Mouse (Mus musculus) heart, adult 2 months (tissue): ENCODE measurements at regions not wholly inside any gene's neighbourhood (a gene's known extent, or its start where the extent isn't known, plus 50 kb on each side); places are given as distances from the start of the nearest gene placed in this dataset.

ENCODE experiments used
- CTCF ChIP-seq: fragments of 200-600 bp; IDR thresholded peaks from 2 replicates; pipeline ENCODE4 v1.8.1; 2022; ENCODE audit warnings: antibody characterized with exemption, mild to moderate bottlenecking, moderate library complexity
- EP300 ChIP-seq: fragments of 200-500 bp; IDR thresholded peaks from 2 replicates; pipeline ENCODE4 v1.6.1; 2011; ENCODE audit warnings: low read depth, low read length, control low read depth; ENCODE audit not compliant: insufficient read depth
- POLR2A ChIP-seq: fragments of 200-500 bp; IDR thresholded peaks from 2 replicates; pipeline ENCODE4 v1.6.1; 2011; ENCODE audit warnings: mild to moderate bottlenecking, low read depth, low read length, control low read depth; ENCODE audit not compliant: insufficient read depth

DNA sequence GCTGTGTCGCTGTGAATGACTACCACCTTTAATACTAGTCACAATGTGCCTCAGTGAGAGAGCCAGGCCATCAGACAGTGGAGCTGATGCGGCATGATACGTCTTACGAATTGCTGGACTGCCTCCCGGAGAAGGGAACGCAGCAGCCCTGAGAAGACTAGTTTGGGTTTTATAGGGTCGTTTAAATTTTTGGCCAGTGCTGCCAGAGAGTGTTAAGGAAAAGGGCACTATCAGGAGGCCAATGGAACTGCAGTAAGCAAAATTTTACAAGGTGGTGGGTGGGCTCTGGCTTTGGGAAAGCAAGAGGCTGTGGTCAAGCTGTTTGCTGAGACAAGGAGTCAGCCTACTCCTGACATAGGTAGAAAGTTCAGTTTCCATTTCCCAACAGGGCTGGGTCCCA is 84.7 kb upstream of the Chd2 start:
- TF ChIP-seq CTCF (no peak), POLR2A (no peak), EP300 (no peak)
